Mouse (Mus musculus) embryonic facial prominence, embryonic 14.5 days (tissue): ENCODE data around the gene Layn. TPM values are rescaled to one million over a fixed set of nuclear protein-coding genes. Genes with fewer than 3 reads are reported as not detected.

Source experiments
- ATAC-seq: fragments of 200-750 bp; cut with Nextera tagmentation; 2 replicates; pipeline ENCODE4 v1.8.0; 2017; ENCODE audit warnings: low read depth, moderate number of reproducible peaks, moderate TSS enrichment
- DNase-seq: peaks from one replicate; pipeline ENCODE4 v3.0.0-alpha.2; 2015; ENCODE audit warnings: low spot score
- H3K27ac ChIP-seq: fragments of 300-500 bp; sonication (generic); replicated peaks from 2 replicates; pipeline ENCODE4 v1.5.1; 2014; ENCODE audit warnings: low read depth, mild to moderate bottlenecking, low read length, moderate library complexity
- H3K27me3 ChIP-seq: fragments of 300-500 bp; sonication (generic); replicated peaks from 2 replicates; pipeline ENCODE4 v1.6.1; 2014; ENCODE audit warnings: low read length; ENCODE audit not compliant: control insufficient read depth, insufficient read depth
- H3K36me3 ChIP-seq: fragments of 300-500 bp; sonication (generic); 2 replicates; pipeline ENCODE4 v1.6.1; 2014; ENCODE audit warnings: low read length, mixed read lengths; ENCODE audit not compliant: control insufficient read depth, insufficient read depth
- H3K4me1 ChIP-seq: fragments of 300-500 bp; sonication (generic); 2 replicates; pipeline ENCODE4 v1.6.1; 2014; ENCODE audit warnings: antibody characterized with exemption, low read length; ENCODE audit not compliant: control insufficient read depth, insufficient read depth
- H3K4me2 ChIP-seq: fragments of 300-500 bp; sonication (generic); 2 replicates; pipeline ENCODE4 v1.6.1; 2014; ENCODE audit warnings: low read depth, mild to moderate bottlenecking, low read length, moderate library complexity, mixed read lengths
- H3K4me3 ChIP-seq: fragments of 300-500 bp; sonication (generic); 2 replicates; pipeline ENCODE4 v1.5.1; 2014; ENCODE audit warnings: low read depth, mild to moderate bottlenecking, low read length
- H3K9ac ChIP-seq: fragments of 300-500 bp; sonication (generic); 2 replicates; pipeline ENCODE4 v1.6.1; 2014; ENCODE audit warnings: low read depth, mild to moderate bottlenecking, low read length, moderate library complexity, mixed read lengths
- H3K9me3 ChIP-seq: fragments of 300-500 bp; sonication (generic); 2 replicates; pipeline ENCODE4 v1.6.1; 2016; ENCODE audit warnings: low read length; ENCODE audit not compliant: control insufficient read depth
- WGBS: fragments of 180-500 bp; shearing (Covaris S2); extraction: QIAGEN DNeasy Blood & Tissue Kit; methylation state at CpG from one replicate; pipeline ENCODE4 v1.1.7; 2014; 5-methylcytosine and 5-hydroxymethylcytosine counted together
- polyA plus RNA-seq: library from polyadenylated mRNA; unstranded; fragments of >200 nt; fragmentation: Nextera tagmentation; extraction: Ambion mirVana; gene quantifications from 2 replicates; pipeline ENCODE4 v1.2.1, GENCODE M21; 2014

The Layn gene
- polyA plus RNA-seq, 1 experiment from 2014 or later: 6.0 TPM

- ATAC-seq (no peak), DNase-seq (no peak)
- no peak overlapping the region for H3K9ac ChIP-seq
- H3K27ac ChIP-seq: no peak overlapping the region
- H3K4me3 ChIP-seq: no peak overlapping the region
- H3K36me3 ChIP-seq: no peaks in the 10 kb centered on the region
- H3K27me3 ChIP-seq: no peaks in the 10 kb centered on the region
- H3K4me1 ChIP-seq: no peaks in the 10 kb centered on the region
- no peak overlapping the region for H3K4me2 ChIP-seq
- WGBS: 70% methylated on average over 3 of the region's 3 CpGs
- no peaks in the 10 kb centered on the region for H3K9me3 ChIP-seq
These were observed 24.7 kb downstream of the Layn start for GRCm38 (mm10) chr9:51052180-51052579.

GRCm38 (mm10) chr9:51042136-51042535 is 34.8 kb downstream of the Layn start:
- Histone ChIP-seq H3K9me3 (no peaks in the 10 kb centered on the region), H3K4me1 (no peaks in the 10 kb centered on the region), H3K27ac (no peak overlapping the region), H3K36me3 (no peaks in the 10 kb centered on the region), H3K9ac (no peak overlapping the region), H3K27me3 (no peaks in the 10 kb centered on the region), H3K4me3 (no peak overlapping the region), H3K4me2 (no peak overlapping the region)
- ATAC-seq: no peak
- no peak for DNase-seq
- WGBS: 74% methylated on average over 6 of the region's 6 CpGs

- no peak for ATAC-seq
These were observed 35.4 kb downstream of the Layn start for GRCm38 (mm10) chr9:51041491-51041980.

GRCm38 (mm10) chr9:51032785-51033529 is 43.9 kb downstream of the Layn start:
- H3K27ac ChIP-seq: no peak overlapping the region
- no peaks in the 10 kb centered on the region for H3K36me3 ChIP-seq
- no peaks in the 10 kb centered on the region for H3K9me3 ChIP-seq
- H3K9ac ChIP-seq: no peak overlapping the region
- H3K27me3 ChIP-seq: no peaks in the 10 kb centered on the region
- no peak overlapping the region for H3K4me2 ChIP-seq
- no peaks in the 10 kb centered on the region for H3K4me1 ChIP-seq
- H3K4me3 ChIP-seq: no peak overlapping the region
- DNase-seq: no peak
- 66% methylated on average over 3 of the region's 3 CpGs for WGBS
- ATAC-seq: no peak

More at GRCm38 (mm10) chr9:51041491-51041980, 35.4 kb downstream of the Layn start:
- DNase-seq: no peak
- Histone ChIP-seq H3K27ac (no peak overlapping the region), H3K9ac (no peak overlapping the region), H3K27me3 (no peaks in the 10 kb centered on the region), H3K9me3 (no peaks in the 10 kb centered on the region), H3K4me1 (no peaks in the 10 kb centered on the region), H3K36me3 (no peaks in the 10 kb centered on the region), H3K4me3 (no peak overlapping the region), H3K4me2 (no peak overlapping the region)
- 93% methylated on average over 7 of the region's 7 CpGs for WGBS

- Histone ChIP-seq H3K27ac (no peak overlapping the region), H3K4me2 (no peak overlapping the region), H3K36me3 (no peaks in the 10 kb centered on the region), H3K4me1 (no peaks in the 10 kb centered on the region), H3K9me3 (no peaks in the 10 kb centered on the region), H3K4me3 (no peak overlapping the region), H3K9ac (no peak overlapping the region), H3K27me3 (no peaks in the 10 kb centered on the region)
- DNase-seq (no peak), ATAC-seq (no peak)
- WGBS: 56% methylated on average over 8 of the region's 8 CpGs
These were observed 44.6 kb downstream of the Layn start for GRCm38 (mm10) chr9:51032291-51032690.

GRCm38 (mm10) chr9:51031603-51032002 is 45.3 kb downstream of the Layn start:
- Histone ChIP-seq H3K9ac (no peak overlapping the region), H3K4me2 (no peak overlapping the region), H3K9me3 (no peaks in the 10 kb centered on the region), H3K36me3 (no peaks in the 10 kb centered on the region), H3K4me3 (no peak overlapping the region), H3K27me3 (no peaks in the 10 kb centered on the region), H3K27ac (no peak overlapping the region), H3K4me1 (no peaks in the 10 kb centered on the region)
- ATAC-seq (no peak), DNase-seq (no peak)
- WGBS: 69% methylated on average over 6 of the region's 6 CpGs

GRCm38 (mm10) chr9:51030147-51030546 is 46.7 kb downstream of the Layn start:
- no peak overlapping the region for H3K4me2 ChIP-seq
- H3K4me1 ChIP-seq: no peaks in the 10 kb centered on the region
- no peak overlapping the region for H3K27ac ChIP-seq
- no peak for ATAC-seq
- 36% methylated on average over 1 of the region's 1 CpGs for WGBS
- no peaks in the 10 kb centered on the region for H3K27me3 ChIP-seq
- no peak for DNase-seq
- H3K9ac ChIP-seq: no peak overlapping the region
- no peak overlapping the region for H3K4me3 ChIP-seq
- H3K36me3 ChIP-seq: no peaks in the 10 kb centered on the region
- H3K9me3 ChIP-seq: no peaks in the 10 kb centered on the region

GRCm38 (mm10) chr9:51026952-51027351 is 49.9 kb downstream of the Layn start:
- ATAC-seq (no peak), DNase-seq (no peak)
- WGBS: 82% methylated on average over 1 of the region's 1 CpGs
- H3K4me1 ChIP-seq: no peaks in the 10 kb centered on the region
- H3K27me3 ChIP-seq: no peaks in the 10 kb centered on the region
- no peak overlapping the region for H3K4me2 ChIP-seq
- H3K9ac ChIP-seq: no peak overlapping the region
- no peaks in the 10 kb centered on the region for H3K36me3 ChIP-seq
- no peaks in the 10 kb centered on the region for H3K9me3 ChIP-seq
- H3K4me3 ChIP-seq: no peak overlapping the region
- H3K27ac ChIP-seq: no peak overlapping the region
